Mouse (Mus musculus) ovary, postnatal 36 days (tissue): ENCODE results near the gene Npdc1.

Source experiments
- DNase-seq: peaks from one replicate; pipeline ENCODE4 v3.0.0; 2022; ENCODE audit warnings: low spot score, mixed read lengths

Npdc1 gene

DNA sequence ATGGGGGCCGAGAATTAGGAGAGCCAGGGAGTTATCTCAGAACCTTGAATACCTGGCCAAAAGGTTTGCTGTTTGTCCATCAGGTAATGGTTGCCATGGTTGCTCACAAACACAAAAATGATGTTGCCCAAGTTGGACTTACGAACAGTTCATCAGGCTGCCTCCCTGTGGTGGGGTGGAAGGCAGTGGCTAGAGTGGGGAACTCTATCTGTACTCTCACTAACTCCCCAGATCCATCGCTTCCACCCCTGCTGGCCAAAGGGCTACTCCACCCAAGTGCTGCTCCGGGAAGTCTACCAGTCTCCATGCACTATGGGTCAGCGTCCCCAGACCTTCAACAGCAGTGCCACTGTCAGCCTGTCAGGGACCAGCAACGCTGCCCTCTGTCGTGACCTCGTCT, at the start of gene Npdc1:
Gene Npdc1, plus strand, starts transcription at position 301 of the 400 bp plus-strand sequence.
- DNase-seq, result no peak

DNA sequence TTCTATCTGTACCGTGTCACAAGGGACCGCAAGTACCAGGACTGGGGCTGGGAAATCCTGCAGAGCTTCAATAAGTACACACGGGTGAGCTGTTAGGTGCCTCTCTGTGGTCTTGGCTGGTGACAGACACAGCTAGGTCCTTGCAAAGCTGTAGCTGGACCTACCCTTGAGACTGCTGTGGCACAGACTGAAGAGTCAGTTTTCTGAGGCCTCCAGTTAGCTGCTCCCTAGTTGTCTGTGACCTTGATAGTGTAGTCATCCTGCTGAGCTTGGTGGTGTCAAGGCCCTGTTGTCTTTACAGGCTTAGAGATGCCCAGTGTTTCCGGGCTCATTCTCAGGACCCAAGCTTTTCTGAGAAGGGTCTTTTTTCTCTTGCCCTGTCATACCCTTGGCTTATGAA, 49.7 kb upstream of the Npdc1 start:
- DNase-seq, result no peak

DNA sequence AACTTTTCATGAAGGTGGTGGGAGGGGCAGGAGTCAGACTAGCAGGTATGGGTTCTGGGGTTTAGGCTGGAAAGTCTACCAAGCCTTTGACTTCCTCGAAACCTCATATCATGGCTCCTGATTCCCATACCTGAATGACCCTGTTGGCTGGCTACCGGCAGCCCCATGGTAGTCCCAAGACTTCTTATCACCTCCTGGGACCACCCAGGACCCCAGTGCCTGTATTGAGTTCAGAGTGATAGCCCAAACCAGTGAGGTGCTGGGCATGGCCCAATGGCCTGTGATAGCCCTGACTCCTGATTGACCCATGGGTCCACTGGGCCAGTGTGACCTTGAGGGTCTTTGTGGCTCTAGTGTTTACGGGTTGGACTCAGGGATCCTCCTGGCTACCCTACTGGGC, 48.5 kb upstream of the Npdc1 start:
- DNase-seq, result no peak

DNA sequence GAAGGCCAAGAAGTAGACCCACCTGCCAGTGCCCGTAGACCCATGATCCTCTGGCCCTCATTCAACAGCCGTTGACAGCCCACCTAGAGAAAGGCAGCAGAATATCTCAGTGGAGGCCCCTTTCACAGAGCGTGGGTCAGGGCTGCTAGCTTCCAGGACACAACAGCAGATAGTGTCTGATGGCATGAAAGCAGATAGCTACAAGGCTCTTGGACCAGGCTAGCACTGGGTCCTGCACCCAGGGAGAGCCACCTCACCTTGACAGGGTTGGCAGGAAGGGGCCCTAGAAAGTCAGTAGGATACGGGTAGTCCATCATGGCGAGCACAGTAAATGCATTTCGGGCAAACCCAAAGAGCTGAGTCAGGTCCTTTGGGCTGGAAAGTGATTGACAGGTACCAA, 44.9 kb upstream of the Npdc1 start:
- DNase-seq, result no peak

DNA sequence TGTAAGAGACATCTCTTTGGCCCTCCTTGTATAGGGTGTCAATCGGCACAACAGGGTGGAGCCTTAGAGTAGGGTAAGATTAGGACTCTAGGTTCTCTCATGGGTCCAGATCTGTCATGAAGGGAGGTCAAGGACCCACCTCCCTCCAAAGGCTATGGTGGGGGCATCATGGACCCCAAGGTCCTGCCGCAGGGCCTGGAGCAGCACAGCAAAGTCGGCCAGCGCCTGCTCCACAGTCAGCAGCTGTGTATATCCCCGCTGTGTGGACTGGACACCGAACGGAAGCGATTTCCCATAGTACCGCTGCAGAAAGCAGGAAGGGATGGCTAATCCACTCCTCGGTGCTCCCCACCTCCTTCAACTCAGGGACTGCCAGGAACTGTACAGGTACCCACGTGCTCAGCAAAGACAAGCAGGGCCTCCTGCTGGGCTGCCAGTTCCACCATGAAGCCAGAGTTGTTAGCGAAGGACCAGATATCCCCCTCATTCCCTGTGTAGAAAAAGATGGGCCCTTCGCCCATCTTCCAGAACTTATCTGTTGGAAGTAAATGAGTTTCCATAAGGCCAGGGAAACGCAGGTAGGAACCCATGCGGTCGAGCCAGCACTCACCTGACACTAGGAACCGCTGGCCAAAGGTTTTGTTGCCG, 43.6 kb upstream of the Npdc1 start:
- no peak for DNase-seq

DNA sequence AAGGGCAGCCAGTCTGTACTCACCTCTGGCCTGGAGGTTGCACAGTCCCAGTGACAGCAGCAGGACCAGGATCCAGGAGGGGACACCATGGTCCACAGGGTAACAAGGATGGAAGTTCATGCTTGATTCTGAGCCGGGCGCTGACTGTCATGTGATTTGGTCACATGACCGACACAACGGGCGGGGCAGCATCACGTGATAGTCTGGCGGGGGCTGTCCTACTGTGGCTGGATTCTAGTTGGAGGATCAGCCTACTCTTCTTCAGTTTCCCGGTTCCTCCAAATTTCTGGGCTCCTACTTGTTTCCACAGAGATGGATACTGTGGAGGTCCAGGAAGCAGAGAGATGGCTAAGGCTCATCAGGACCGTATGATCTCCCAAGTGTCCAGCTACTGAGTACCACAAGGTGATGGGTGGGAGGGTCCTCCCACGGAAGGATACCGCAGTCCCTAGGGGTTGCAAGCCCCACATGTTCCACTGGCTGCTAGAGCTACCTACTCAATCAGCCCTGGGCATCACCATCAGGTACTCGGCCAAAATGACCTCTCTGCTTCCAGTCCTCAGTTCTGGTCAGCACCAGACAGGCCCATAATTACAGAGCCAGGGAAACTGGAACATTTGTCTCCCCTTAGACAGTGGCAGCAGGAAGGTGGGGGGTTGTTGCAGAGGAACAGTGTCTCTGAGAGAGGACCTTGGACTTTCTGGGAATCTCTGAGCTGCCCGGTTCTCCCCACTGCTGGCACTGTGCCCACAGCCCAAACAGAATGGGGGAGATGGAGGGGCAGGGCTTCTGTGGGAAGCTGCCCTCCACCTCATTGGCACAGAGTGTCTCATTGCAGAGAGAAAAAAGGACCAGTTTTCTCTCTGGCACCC, 42.7 kb upstream of the Npdc1 start, which contains the start of gene Dpp7:
Gene Dpp7, minus strand, starts transcription at position 152 of the 872 bp plus-strand sequence.
- peak; percentile 78 for DNase-seq

DNA sequence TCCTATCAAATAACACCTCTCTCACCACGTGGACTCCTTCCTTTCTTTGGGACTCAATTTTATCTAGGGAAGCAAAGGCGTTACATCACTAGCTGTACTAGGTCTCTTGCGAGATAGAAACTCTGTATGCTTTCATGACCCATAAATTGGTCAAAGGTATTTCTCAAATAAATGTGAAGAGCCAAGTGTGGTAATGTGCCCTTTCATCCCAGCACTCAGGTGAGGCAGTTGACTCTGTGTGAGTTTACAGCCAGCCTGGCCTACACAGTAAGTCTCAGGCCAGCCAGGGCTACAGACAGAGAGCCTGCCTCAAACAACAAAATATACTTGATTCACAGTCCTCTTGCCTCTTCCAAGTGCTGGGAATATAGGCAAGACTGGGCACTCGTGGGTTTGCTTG, 39.3 kb upstream of the Npdc1 start:
- no peak for DNase-seq

DNA sequence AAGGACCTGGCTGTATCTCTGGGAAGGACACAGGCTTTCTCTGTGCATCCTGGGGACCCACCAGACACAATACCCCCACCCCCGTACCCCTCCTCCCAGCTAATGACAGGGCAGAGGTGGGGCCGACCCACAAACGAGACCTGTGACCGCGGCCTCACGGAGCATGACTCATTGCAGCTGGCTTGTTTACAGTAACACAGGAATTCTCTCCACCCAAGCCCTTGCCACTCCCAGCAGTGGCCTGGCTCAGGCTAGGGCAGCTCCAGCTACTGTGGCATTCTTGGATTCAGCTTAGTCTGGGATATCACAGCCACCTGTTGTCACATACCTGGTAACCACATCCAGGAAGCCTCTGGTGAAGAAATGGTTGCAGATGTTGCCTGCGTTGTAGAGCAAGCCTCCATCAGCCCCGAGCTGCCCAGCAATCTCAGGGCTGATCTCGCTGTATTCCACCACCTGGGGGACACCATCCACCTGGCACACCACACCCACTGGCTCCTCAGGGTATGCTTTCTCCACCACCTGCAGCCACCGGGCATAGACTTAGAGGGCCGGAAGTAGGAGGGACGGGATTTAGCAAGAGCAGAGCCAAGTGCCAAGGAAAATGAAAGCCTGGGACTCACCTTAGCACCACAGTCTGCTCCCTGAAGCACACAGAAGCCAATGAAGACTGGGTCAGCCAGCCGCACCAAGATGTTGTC, 35.5 kb upstream of the Npdc1 start:
- DNase-seq, result no peak

DNA sequence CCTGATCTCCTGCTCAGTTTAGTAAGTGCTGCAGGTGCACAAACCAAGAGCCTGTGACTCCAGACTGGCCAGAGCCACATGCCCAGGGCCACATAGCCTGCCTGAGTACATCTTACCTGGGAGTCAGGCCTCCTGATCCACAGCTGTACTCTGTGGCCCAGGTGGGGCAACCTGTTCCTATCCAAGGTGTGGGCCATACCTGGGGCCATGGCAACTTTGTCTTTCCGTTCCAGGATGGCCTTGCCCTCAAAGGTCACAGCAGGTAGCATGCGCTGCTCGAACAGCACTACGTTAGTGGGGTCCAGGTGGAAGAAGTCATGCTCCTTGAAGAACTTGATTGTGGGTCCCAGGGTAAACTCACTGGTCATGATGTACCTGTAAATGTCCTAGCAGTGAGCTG, 34.8 kb upstream of the Npdc1 start:
- no peak for DNase-seq

DNA sequence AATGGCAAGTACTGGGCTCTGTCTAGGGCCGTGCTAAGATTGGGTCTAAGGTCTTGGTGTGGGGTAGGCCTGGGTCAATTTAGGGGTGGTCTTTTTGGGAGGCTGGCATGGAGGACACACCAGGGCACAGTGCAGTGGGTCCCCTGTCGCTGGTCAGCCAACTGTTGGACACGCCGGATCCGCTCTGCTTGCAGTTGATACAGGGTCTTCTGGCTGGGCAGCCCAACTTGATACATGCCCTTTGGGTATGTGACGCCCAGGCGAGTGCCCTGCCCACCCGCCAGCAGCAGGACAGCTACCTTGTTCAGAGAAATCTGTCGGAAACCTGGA, 34.4 kb upstream of the Npdc1 start:
- no peak for DNase-seq

DNA sequence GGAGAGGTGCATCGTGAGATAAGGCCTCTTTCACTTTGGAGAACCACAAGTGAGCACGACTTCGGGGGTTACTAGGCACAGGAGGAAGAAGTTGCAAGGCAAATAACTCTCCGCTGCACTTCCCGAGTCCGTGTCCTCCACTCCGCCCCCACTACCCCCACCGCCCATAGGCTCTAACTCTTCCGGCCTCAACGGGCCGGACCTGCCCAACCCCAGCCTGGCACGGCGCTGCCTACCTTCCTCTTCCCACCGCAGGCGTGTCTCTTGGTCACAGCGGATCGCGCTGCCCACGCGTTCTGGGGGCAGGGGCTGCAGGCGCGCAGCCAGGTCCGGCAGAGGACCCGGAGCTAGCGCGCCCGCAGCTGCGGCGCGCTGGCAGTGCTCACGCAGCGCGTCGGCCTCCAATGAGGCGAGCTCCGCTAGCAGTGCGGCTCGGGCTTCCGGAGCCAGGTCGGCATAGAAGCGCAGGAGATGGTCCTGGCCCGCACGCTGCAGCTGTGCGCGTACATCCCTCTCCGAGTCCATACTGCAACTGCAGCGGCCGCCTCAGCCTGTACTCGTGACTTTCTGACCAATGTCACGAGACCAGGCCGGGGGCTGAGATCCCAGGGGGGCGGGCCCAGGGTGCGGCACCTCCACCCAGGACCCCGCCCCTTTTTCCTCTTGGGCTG, 33.9 kb upstream of the Npdc1 start, which contains the start of gene Uap1l1:
Gene Uap1l1, minus strand, starts transcription at position 592 of the 671 bp plus-strand sequence.
- DNase-seq, result peak; percentile 81

DNA sequence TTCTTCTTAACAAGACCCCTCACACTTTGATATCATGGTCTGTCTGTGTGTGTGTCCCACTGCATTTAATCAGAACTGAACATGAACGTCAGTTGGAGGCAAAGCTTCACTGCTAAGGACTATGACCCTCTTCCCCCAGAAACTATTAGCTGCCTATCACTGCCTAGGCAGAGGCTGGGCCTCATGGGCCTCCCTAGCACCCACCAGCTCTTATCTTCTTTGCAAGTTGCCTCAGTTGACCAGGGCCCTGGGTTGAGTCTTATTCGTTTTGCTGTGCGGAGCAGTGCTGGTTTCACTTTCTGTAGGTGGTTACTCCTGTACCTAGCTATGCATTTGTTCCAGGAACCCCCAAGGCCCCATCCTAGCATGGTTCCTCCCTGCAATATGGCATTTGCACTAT, 29.2 kb upstream of the Npdc1 start:
- no peak for DNase-seq

DNA sequence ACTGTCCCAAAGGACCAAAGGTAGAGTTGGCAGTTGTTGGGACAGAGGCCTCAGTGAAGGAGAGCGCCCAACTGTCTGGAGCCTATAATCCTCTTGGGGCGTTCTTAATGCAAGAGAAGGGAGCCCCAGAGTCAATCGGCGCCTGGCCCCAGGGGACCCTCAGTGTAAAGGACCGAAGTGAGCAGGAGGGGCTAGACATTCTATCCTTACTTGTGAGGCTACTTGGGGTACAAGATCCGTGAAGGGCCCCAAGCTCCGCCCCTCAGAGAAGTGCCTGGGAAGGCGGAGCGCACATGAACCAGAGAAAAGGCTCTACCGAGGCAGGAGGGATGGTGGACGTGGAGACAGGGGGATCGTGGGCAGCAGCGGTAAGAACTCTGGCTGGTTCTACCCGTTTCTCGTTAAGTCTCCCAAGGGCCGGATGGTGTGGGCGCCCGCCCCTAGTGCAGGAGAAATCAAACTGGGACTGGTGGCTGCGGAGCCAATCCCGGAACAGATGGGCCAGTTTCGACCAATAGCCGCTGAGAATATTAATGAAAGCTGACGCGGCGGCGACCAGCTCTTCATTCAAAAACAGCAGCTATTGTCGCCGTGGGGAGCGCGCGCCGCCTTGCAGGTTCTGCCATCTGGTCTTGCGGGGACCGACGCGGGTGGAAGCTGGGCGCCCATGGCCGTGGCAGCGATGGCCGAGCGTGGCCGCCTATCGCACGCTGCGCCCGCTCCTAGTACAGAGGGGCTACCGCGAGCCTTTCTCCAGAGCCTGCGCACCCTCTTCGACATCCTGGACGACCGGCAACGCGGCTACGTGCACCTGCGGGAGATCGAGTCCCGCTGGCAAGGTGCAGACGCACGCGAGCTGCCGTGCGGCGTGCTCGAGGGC, 27.1 kb upstream of the Npdc1 start, which contains the start of gene Sapcd2:
Gene Sapcd2, plus strand, starts transcription at position 558 of the 880 bp plus-strand sequence.
- DNase-seq, result peak; percentile 81

DNA sequence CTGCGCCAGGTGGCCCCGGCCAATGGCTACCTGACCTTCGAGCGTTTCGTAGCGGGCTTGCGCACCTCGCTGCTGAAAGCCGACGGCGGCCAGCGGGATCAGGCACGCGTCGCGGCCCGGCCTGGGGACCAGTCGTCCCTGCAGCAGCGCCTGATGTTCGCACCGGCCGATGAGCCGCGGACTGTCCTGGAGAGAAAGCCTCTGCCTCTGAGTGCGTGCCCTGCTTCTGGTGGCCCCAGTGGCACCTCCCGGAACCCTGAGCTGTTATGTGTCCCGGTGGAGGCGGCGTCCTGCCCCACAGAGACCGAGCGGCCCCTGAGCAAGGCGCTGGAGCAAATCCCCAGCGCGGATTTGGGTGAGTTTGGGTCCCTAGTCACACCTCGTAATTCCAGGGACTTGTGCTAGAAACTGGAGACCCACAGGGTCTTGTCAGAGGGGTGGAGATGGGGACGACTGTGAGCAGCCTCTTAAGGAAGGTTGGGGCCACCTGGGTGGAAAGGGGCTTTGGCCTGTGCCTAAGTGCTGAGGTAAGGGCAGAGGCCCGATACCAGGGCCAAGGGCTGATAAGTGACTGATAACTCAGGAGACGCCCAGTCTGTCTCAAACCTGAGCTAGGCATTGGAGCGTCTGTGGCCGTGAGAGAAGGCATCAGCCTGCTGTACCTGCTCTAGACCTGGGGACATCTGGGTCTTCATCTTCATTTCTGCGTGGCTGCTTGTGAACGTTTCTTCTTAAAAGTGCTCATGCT, 26.3 kb upstream of the Npdc1 start:
- no peak for DNase-seq

DNA sequence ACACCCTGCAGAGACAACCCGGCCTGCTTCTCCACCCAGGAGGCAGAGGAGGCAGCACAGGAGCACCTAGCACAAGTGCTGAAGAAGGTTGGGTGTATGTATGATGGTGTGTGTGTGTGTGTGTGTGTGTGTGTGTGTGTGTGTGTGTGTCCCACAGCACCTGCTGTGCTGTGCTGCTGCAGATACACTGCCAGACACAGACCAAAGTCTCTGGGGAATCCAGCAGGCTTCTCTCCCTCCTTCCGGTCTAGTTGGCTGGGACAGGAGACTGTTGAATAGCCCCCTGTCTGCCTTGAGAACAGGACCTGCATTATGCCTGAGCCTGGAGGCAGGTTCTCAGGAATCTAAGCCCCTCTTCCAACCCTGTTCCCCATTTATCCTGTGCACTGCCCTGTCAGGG, 25.7 kb upstream of the Npdc1 start:
- no peak for DNase-seq

DNA sequence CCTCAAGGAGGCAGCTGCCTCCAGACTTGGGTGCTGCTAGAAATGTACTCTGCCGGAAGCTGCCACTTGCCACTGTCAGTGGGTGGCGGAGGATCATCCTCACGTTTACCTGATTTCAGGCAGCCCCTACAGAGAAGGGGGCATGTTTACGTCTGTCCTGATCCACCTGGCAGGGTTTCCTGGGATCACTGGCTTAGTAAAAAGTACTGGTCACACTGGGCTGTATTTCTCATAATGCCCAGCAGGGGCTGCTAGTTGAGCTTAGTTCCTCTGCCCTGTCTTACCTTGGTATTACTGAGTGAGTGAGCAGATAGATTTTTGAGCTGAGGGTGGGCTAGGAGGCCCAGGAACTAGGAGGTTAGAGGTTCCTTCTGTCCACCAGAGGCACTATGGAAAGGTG, 22.6 kb upstream of the Npdc1 start:
- no peak for DNase-seq

DNA sequence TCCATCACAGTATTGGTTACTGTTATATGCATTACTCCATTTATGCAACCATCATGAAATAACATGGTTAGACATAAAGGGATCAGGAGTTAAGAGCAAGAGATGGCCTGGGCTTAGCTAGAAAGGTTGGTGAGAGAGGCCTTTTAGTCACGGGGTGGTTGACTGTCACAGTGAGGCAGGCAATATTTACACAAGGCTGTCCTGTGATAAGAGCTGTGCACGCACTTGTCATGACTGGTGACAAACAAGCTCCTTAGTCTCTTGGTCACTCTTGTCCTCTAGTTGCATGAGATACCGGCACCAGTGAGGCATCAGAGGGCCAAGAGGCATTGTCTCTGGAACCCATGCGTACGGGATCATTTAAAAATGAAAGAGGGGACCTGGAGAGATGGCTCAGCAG, 14.7 kb upstream of the Npdc1 start:
- DNase-seq, result no peak

DNA sequence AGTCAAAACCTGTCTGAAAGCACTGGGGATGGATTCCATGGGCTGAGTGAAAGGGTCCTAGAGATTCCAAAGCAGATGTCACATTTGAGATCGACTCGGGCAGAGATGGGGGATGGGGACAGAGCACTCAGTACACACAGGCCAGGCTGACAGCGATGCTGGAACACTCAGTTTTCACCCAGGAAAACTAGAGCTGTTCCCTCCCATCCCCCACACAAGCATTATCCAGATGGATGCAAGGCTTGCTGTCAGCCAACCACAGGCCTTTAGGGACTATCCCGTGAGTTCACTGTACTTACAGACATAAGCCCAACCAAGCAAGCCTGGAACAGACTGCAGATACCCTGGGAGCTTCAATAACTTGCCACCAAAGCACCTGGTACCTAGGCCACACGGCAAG, 7.9 kb upstream of the Npdc1 start:
- DNase-seq, result no peak

DNA sequence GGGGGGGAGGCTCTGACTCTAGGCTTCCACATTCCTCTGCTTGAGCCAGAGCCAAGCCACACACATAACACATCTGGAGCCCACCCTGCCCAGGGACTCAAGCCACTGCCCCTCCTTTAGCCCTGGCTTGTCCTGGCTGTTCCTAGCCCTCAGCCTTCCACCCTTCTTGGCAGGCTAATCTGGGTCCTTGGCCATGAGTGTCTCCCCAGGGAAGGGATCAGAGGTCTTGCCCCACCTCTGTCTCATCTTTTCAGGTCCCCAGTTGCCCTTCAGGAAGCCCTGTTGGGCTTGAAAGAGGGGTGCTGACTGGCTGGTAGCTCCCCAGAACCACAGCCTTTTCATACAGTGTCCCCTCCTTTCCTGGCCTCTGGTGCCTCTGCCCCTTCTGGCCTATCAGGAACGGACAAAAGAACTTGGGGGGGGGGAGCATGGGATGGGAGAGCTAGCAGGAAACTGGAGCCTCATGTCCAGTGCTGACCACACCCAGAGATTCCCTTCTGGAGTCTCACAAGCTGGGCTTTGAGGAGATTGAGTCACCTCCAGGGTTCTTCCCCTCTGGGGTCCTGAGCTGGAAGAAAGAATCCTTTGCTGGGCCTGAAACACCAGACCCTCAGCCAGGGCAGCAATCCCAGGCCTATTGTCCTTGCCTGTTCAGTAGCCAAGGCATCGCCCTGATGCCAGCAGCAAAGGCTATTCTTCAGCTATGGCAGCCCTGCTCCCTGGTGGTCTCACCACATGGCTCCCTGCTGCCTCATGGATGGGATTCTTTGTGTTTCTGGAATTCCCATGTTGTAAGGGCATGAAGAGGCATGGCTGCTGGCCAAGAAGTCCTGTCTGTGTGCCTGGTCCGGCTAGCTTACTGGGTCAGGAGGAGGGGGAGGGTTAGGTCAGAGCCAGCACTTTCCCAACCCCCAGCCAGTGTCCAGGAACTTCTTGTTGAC, 4.6 kb upstream of the Npdc1 start:
- peak; percentile 30 for DNase-seq
